In the genomic region with DNA sequence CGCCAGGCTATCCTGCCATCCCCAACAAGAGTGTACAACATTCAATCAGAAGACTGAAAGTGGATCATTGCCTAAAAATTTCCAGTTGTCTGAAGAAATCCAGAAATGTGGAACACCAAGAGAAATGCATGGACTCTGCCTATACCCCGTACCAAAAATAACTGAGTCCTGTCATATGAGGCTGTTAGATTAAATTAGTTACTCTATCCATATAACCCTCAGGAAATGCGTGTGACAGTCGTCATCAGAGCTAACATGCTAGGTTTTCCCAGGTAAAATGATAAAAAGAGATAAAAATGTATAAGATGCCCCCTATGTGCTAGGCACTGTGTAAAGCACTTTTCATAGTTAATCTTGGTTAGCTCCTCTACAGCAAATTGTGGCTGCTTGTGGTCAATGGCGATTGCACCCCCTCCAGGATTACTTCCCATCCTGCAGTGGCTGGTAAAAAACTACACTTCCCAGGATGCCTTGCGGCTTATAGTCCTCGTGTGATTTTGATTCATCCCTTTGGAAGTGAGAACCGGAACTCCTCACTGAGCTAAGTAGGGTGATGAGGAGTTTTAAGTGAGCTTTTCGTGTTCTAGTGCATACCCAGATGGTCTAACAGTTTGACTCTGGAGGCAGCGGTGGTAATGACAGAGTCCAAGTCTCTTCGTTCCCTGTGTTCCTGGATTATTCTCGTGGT, we compare ENCODE assay signal across 8 mouse cellular contexts. TPM values are rescaled to one million over a fixed set of nuclear protein-coding genes. Genes with fewer than 3 reads are reported as not detected.
DNase-seq lines count a peak whose midpoint lies in the region; ATAC-seq and TF ChIP-seq lines count a peak whose summit lies in the region.

A gene (plus strand): TSS at position 519 of the 688 bp plus-strand sequence.

- H3K27ac ChIP-seq in forebrain, embryonic 15.5 days (replicated peaks): no peak within 1 kb of the TSS
- peak within 1 kb of the TSS; percentile 51; the same call in 1 of the 2 replicates for H3K27ac ChIP-seq in layer of hippocampus, adult 2 months
- H3K27ac ChIP-seq in liver, postnatal 0 days (ENCODE audit: low read depth): no peak within 1 kb of the TSS
- H3K27ac ChIP-seq in neural tube, embryonic 15.5 days (replicated peaks): no peak within 1 kb of the TSS

- TF ChIP-seq CTCF in layer of hippocampus, adult 2 months (conservative IDR thresholded peaks at IDR 0.05): peak; percentile 80
- TF ChIP-seq CTCF in liver, postnatal 0 days (IDR thresholded peaks at IDR 0.05; ENCODE audit: low read depth): 0 out of 2 replicates have a peak, but pooled peaks have one; percentile 15

- no peaks in the 10 kb centered on the region for H3K9me3 ChIP-seq in forebrain, embryonic 15.5 days
- no peaks in the 10 kb centered on the region for H3K9me3 ChIP-seq in liver, postnatal 0 days (ENCODE audit: low read length)
- H3K9me3 ChIP-seq in neural tube, embryonic 15.5 days (replicated peaks): no peaks in the 10 kb centered on the region

- H3K4me3 ChIP-seq in forebrain, embryonic 15.5 days: peak within 1 kb of the TSS; percentile 48
- H3K4me3 ChIP-seq in layer of hippocampus, adult 2 months: peak within 1 kb of the TSS; percentile 61
- H3K4me3 ChIP-seq in liver, postnatal 0 days (ENCODE audit: low read depth, low read length): peak within 1 kb of the TSS; percentile 10
- H3K4me3 ChIP-seq in neural tube, embryonic 15.5 days (replicated peaks): peak within 1 kb of the TSS; percentile 46

- no peaks in the 10 kb centered on the region; the same call in 1 of the 2 replicates for H3K27me3 ChIP-seq in forebrain, embryonic 15.5 days
- H3K27me3 ChIP-seq in liver, postnatal 0 days (ENCODE audit: insufficient read depth, low read length): no peaks in the 10 kb centered on the region
- no peaks in the 10 kb centered on the region for H3K27me3 ChIP-seq in neural tube, embryonic 15.5 days (replicated peaks)

- intact Hi-C loops in heart, postnatal 25 days (cut with DNase I): no loop called here

- peak within 1 kb of the TSS; percentile 51 for H3K9ac ChIP-seq in forebrain, embryonic 15.5 days (replicated peaks)
- H3K9ac ChIP-seq in liver, postnatal 0 days (replicated peaks): no peak within 1 kb of the TSS
- H3K9ac ChIP-seq in neural tube, embryonic 15.5 days (replicated peaks): peak within 1 kb of the TSS; percentile 37; the same call in 1 of the 2 replicates

- TF ChIP-seq EP300 in liver, postnatal 0 days (IDR thresholded peaks at IDR 0.05; ENCODE audit: low read depth): no peak

- DNase-seq in Muller cell, postnatal 12 days (ENCODE audit: inconsistent ontology term): peak; percentile 82
- DNase-seq in cerebellum, adult 18-20 months: peak; percentile 75 to 82
- DNase-seq in heart, postnatal 25 days (ENCODE audit: low spot score): peak; percentile 29
- DNase-seq in layer of hippocampus, adult 2 months (ENCODE audit: low spot score in 2 of 2): peak; percentile 86 to 93
- DNase-seq in liver, postnatal 0 days: peak; percentile 29

- H3K4me1 ChIP-seq in forebrain, embryonic 15.5 days: peaks cover 13% of the 10 kb centered on the region
- 0 out of 2 replicates have a peak, but pooled peaks cover 3% of the 10 kb centered on the region for H3K4me1 ChIP-seq in liver, postnatal 0 days (ENCODE audit: insufficient read depth)
- peaks cover 12% of the 10 kb centered on the region for H3K4me1 ChIP-seq in neural tube, embryonic 15.5 days

- ATAC-seq in forebrain, embryonic 15.5 days (replicated peaks): peak; percentile 93
- no peak for ATAC-seq in liver, postnatal 0 days
- peak; percentile 41; the same call in 1 of the 2 replicates for ATAC-seq in neural tube, embryonic 15.5 days (ENCODE audit: low FRiP score)
- ATAC-seq in activated CD4-positive, CD25-positive, alpha-beta regulatory T cell, adult 4 months: no peak

- no peaks in the 10 kb centered on the region for H3K36me3 ChIP-seq in forebrain, embryonic 15.5 days
- H3K36me3 ChIP-seq in liver, postnatal 0 days (replicated peaks; ENCODE audit: insufficient read depth, low read length): no peaks in the 10 kb centered on the region
- no peaks in the 10 kb centered on the region for H3K36me3 ChIP-seq in neural tube, embryonic 15.5 days

- H3K4me2 ChIP-seq in forebrain, embryonic 15.5 days (replicated peaks): peak within 1 kb of the TSS; percentile 49
- peak within 1 kb of the TSS; percentile 14; the same call in 1 of the 2 replicates for H3K4me2 ChIP-seq in liver, postnatal 0 days (ENCODE audit: low read depth, low read length)
- peak within 1 kb of the TSS; percentile 59 for H3K4me2 ChIP-seq in neural tube, embryonic 15.5 days

- WGBS in forebrain, embryonic 15.5 days: 30% methylated on average over 12 of the region's 12 CpGs
- 26% methylated on average over 12 of the region's 12 CpGs for WGBS in liver, postnatal 0 days (ENCODE audit: insufficient replicate concordance)
- 31% methylated on average over 12 of the region's 12 CpGs for WGBS in neural tube, embryonic 15.5 days

RNA-seq across cellular contexts. Expression of the gene that starts here (rescaled TPM):
- 6.0 and 7.1 TPM in 2 replicates for polyA plus RNA-seq in forebrain, embryonic 15.5 days (2015; fragmentation: Nextera tagmentation; extraction: Ambion mirVana)
- total RNA-seq in heart, postnatal 25 days (2021): 1 to 10 TPM; 7.2 to 9.7 TPM
- 1 to 10 TPM; 8.3 TPM for total RNA-seq in layer of hippocampus, adult 2 months (2021)
- 2.7 and 3.3 TPM in 2 replicates for polyA plus RNA-seq in liver, postnatal 0 days (2015; fragmentation: Nextera tagmentation; extraction: Ambion mirVana)
- 8.5 and 9.0 TPM in 2 replicates for polyA plus RNA-seq in neural tube, embryonic 15.5 days (2015; fragmentation: Nextera tagmentation; extraction: Ambion mirVana)
- 1 to 10 TPM in 1 of 2 experiments, under 1 TPM in 1; 0.34 to 5.5 TPM for polyA plus RNA-seq in activated CD4-positive, CD25-positive, alpha-beta regulatory T cell, adult 4 months (2017; shearing (Covaris generic))

Comparison
In these comparisons a context has a peak if more than half of its experiments do, and no peak if none do; other contexts are left out.
1. DNase-seq: peak in every context shown above with its lines; median percentile 90 in layer of hippocampus, adult 2 months; 82 in Muller cell, postnatal 12 days; 78 in cerebellum, adult 18-20 months; 29 in heart, postnatal 25 days; 29 in liver, postnatal 0 days.
2. ATAC-seq: peak in forebrain, embryonic 15.5 days (single experiment) and neural tube, embryonic 15.5 days (single experiment); none in liver, postnatal 0 days (single experiment) and activated CD4-positive, CD25-positive, alpha-beta regulatory T cell, adult 4 months (single experiment).
3. H3K4me3 ChIP-seq: peak in every context shown above with its lines; median percentile 61 in layer of hippocampus, adult 2 months; 48 in forebrain, embryonic 15.5 days; 46 in neural tube, embryonic 15.5 days; 10 in liver, postnatal 0 days.
4. Peak in every context shown above with its lines, with median percentiles within 50 percentile points of each other: H3K4me2 ChIP-seq.